Mouse (Mus musculus) heart, postnatal 0 days (tissue): ENCODE measurements around the gene Cdk13. TPM values are rescaled to one million over a fixed set of nuclear protein-coding genes. Genes with fewer than 3 reads are reported as not detected.

ENCODE experiments used
- ATAC-seq: fragments of 200-750 bp; cut with Nextera tagmentation; 2 replicates; pipeline ENCODE4 v1.8.0; 2017; ENCODE audit warnings: low read depth, moderate number of reproducible peaks, moderate library complexity; ENCODE audit not compliant: insufficient read depth
- DNase-seq: peaks from one replicate; pipeline ENCODE4 v3.0.0-alpha.2; 2016; ENCODE audit warnings: low spot score
- H3K27ac ChIP-seq: fragments of 300-500 bp; sonication (generic); 2 replicates; pipeline ENCODE4 v1.5.1; 2014; ENCODE audit warnings: low read depth, mild to moderate bottlenecking
- H3K27me3 ChIP-seq: fragments of 300-500 bp; sonication (generic); 2 replicates; pipeline ENCODE4 v1.6.1; 2014; ENCODE audit warnings: low read length, mixed read lengths; ENCODE audit not compliant: control insufficient read depth, insufficient read depth
- H3K36me3 ChIP-seq: fragments of 300-500 bp; sonication (generic); replicated peaks from 2 replicates; pipeline ENCODE4 v1.6.1; 2014; ENCODE audit warnings: low read length, mixed read lengths; ENCODE audit not compliant: control insufficient read depth, insufficient read depth
- H3K4me1 ChIP-seq: fragments of 300-500 bp; sonication (generic); 2 replicates; pipeline ENCODE4 v1.6.1; 2014; ENCODE audit warnings: antibody characterized with exemption; ENCODE audit not compliant: control insufficient read depth, insufficient read depth
- H3K4me2 ChIP-seq: fragments of 300-500 bp; sonication (generic); 2 replicates; pipeline ENCODE4 v1.6.1; 2014; ENCODE audit warnings: low read depth, mild to moderate bottlenecking, low read length, moderate library complexity
- H3K4me3 ChIP-seq: fragments of 300-500 bp; sonication (generic); 2 replicates; pipeline ENCODE4 v1.5.1; 2014; ENCODE audit warnings: low read depth, low read length
- H3K9ac ChIP-seq: fragments of 300-500 bp; sonication (generic); replicated peaks from 2 replicates; pipeline ENCODE4 v1.6.1; 2014; ENCODE audit warnings: low read depth, low read length, mixed read lengths
- H3K9me3 ChIP-seq: fragments of 300-500 bp; sonication (generic); replicated peaks from 2 replicates; pipeline ENCODE4 v1.6.1; 2016; ENCODE audit warnings: low read length; ENCODE audit not compliant: control insufficient read depth
- CTCF ChIP-seq: IDR thresholded peaks from 2 replicates; pipeline ENCODE4 v1.5.1; 2016; ENCODE audit warnings: antibody characterized with exemption, control low read depth, low read depth
- EP300 ChIP-seq: IDR thresholded peaks from 2 replicates; pipeline ENCODE4 v1.6.1; 2016; ENCODE audit warnings: antibody characterized with exemption, low read depth
- WGBS: fragments of 180-500 bp; shearing (Covaris S2); extraction: QIAGEN DNeasy Blood & Tissue Kit; methylation state at CpG from one replicate; pipeline ENCODE4 v1.1.7; 2014; 5-methylcytosine and 5-hydroxymethylcytosine counted together
- polyA plus RNA-seq: library from polyadenylated mRNA; unstranded; fragments of >200 nt; fragmentation: Nextera tagmentation; extraction: Ambion mirVana; gene quantifications from 2 replicates; pipeline ENCODE4 v1.2.1, GENCODE M21; 2015
- total RNA-seq: library from RNA; depleted of rRNA; stranded (reverse); fragments of >200 nt; gene quantifications from 2 replicates; pipeline ENCODE4 v1.2.3, GENCODE M21; 2014; ENCODE audit warnings: low replicate concordance

The Cdk13 gene
- total and polyA plus RNA-seq, 2 experiments from 2014 or later: 7.9 to 55.0 TPM

- H3K9ac ChIP-seq: peak within 1 kb of the TSS; percentile 90
- H3K27me3 ChIP-seq: no peaks in the 10 kb centered on the region
- H3K4me1 ChIP-seq: peaks cover 7% of the 10 kb centered on the region; the same call in 1 of the 2 replicates
- H3K27ac ChIP-seq: peak within 1 kb of the TSS; percentile 96
- ATAC-seq (peak; percentile 98), DNase-seq (peak; percentile 99)
- under 1% methylated on average over 61 of the region's 66 CpGs for WGBS
- no peaks in the 10 kb centered on the region for H3K36me3 ChIP-seq
- H3K9me3 ChIP-seq: no peaks in the 10 kb centered on the region
- H3K4me2 ChIP-seq: peak within 1 kb of the TSS; percentile 84
- H3K4me3 ChIP-seq: peak within 1 kb of the TSS; percentile 84
- TF ChIP-seq EP300 (peak; percentile 35; the same call in 1 of the 2 replicates), CTCF (no peak)
Observed at GRCm38 (mm10) chr13:17694911-17695699, 109.8 kb downstream of the Cdk13 start, which contains the start of the genes Mplkip and Sugct. Gene Mplkip (plus strand): TSS chr13:17695192. Gene Sugct (minus strand): TSS chr13:17695553.

- peak; percentile 60 for ATAC-seq
- H3K4me3 ChIP-seq: peak overlapping the region; percentile 84
- H3K9me3 ChIP-seq: no peaks in the 10 kb centered on the region
Observed at GRCm38 (mm10) chr13:17694414-17694813, 110.5 kb downstream of the Cdk13 start.

GRCm38 (mm10) chr13:17693816-17694215, 111.1 kb downstream of the Cdk13 start:
- no peak overlapping the region for H3K27ac ChIP-seq
- no peak for TF ChIP-seq EP300
- no peak for TF ChIP-seq CTCF
- DNase-seq: no peak
- H3K9me3 ChIP-seq: no peaks in the 10 kb centered on the region
- no peak for ATAC-seq
- 52% methylated on average over 5 of the region's 5 CpGs for WGBS
- peak overlapping the region; percentile 84 for H3K4me3 ChIP-seq
- H3K4me2 ChIP-seq: peak overlapping the region; percentile 84
- H3K9ac ChIP-seq: peak overlapping the region; percentile 83; the same call in 1 of the 2 replicates
- no peaks in the 10 kb centered on the region for H3K27me3 ChIP-seq
- peaks cover 13% of the 10 kb centered on the region; the same call in 1 of the 2 replicates for H3K4me1 ChIP-seq
- H3K36me3 ChIP-seq: no peaks in the 10 kb centered on the region

More at GRCm38 (mm10) chr13:17694414-17694813, 110.5 kb downstream of the Cdk13 start:
- Histone ChIP-seq H3K4me2 (peak overlapping the region; percentile 84), H3K9ac (peak overlapping the region; percentile 83), H3K4me1 (peaks cover 13% of the 10 kb centered on the region; the same call in 1 of the 2 replicates), H3K27me3 (no peaks in the 10 kb centered on the region), H3K36me3 (no peaks in the 10 kb centered on the region), H3K27ac (peak overlapping the region; percentile 89)
- peak; percentile 57 for DNase-seq
- WGBS: 0% methylated on average over 24 of the region's 25 CpGs
- TF ChIP-seq CTCF: no peak
- TF ChIP-seq EP300: no peak

- peaks cover 10% of the 10 kb centered on the region; the same call in 1 of the 2 replicates for H3K4me1 ChIP-seq
- no peaks in the 10 kb centered on the region for H3K9me3 ChIP-seq
- H3K9ac ChIP-seq: no peak overlapping the region
- no peaks in the 10 kb centered on the region for H3K36me3 ChIP-seq
- H3K4me3 ChIP-seq: no peak overlapping the region
- H3K27me3 ChIP-seq: no peaks in the 10 kb centered on the region
- no peak for ATAC-seq
- 76% methylated on average over 1 of the region's 1 CpGs for WGBS
- no peak overlapping the region for H3K4me2 ChIP-seq
- H3K27ac ChIP-seq: no peak overlapping the region
- DNase-seq: no peak
- TF ChIP-seq EP300: no peak
- no peak for TF ChIP-seq CTCF
Observed at GRCm38 (mm10) chr13:17691436-17691835, 113.5 kb downstream of the Cdk13 start.

GRCm38 (mm10) chr13:17690686-17691085, 114.2 kb downstream of the Cdk13 start:
- DNase-seq (no peak), ATAC-seq (no peak)
- Histone ChIP-seq H3K9ac (no peak overlapping the region), H3K9me3 (no peaks in the 10 kb centered on the region), H3K4me2 (no peak overlapping the region), H3K36me3 (no peaks in the 10 kb centered on the region), H3K4me1 (peaks cover 10% of the 10 kb centered on the region; the same call in 1 of the 2 replicates), H3K27me3 (no peaks in the 10 kb centered on the region), H3K27ac (no peak overlapping the region; the same call in 1 of the 2 replicates), H3K4me3 (no peak overlapping the region)
- TF ChIP-seq CTCF (no peak), EP300 (no peak)
